Mouse (Mus musculus) lung, postnatal 0 days (tissue): ENCODE measurements around the gene Fcgbp.

ENCODE experiments used
- CTCF ChIP-seq: IDR thresholded peaks from 2 replicates; pipeline ENCODE4 v1.5.1; 2016; ENCODE audit warnings: antibody characterized with exemption, mild to moderate bottlenecking
- EP300 ChIP-seq: IDR thresholded peaks from 2 replicates; pipeline ENCODE4 v1.6.1; 2016; ENCODE audit warnings: antibody characterized with exemption, mild to moderate bottlenecking, control low read depth

GRCm38 (mm10) chr7:28053046-28053930, 17.7 kb upstream of the Fcgbp start:
- TF ChIP-seq CTCF (no peak), EP300 (0 out of 2 replicates have a peak, but pooled peaks have one; percentile 43)
